Mouse (Mus musculus) ES-Bruce4 (cell line): ENCODE measurements at regions not wholly inside any gene's neighbourhood (a gene's known extent, or its start where the extent isn't known, plus 50 kb on each side); places are given as distances from the start of the nearest gene placed in this dataset.

Source experiments
- H3K27ac ChIP-seq: 2 replicates; pipeline ENCODE4 v1.5.1; 2012; ENCODE audit warnings: low read length, inconsistent platforms; ENCODE audit not compliant: insufficient read depth
- H3K27me3 ChIP-seq: 2 replicates; pipeline ENCODE4 v1.6.1; 2012; ENCODE audit warnings: mild to moderate bottlenecking, low read length, inconsistent platforms; ENCODE audit not compliant: control insufficient read depth, poor library complexity, insufficient read depth, severe bottlenecking
- H3K36me3 ChIP-seq: 2 replicates; pipeline ENCODE4 v1.6.1; 2012; ENCODE audit warnings: inconsistent platforms, mild to moderate bottlenecking, low read length, moderate library complexity; ENCODE audit not compliant: control insufficient read depth, poor library complexity, insufficient read depth, severe bottlenecking
- H3K4me1 ChIP-seq: one replicate; pipeline ENCODE4 v1.8.1; 2011; ENCODE audit warnings: low read length; ENCODE audit not compliant: control insufficient read depth, insufficient read depth
- H3K4me3 ChIP-seq: 2 replicates; pipeline ENCODE4 v1.5.1; 2011; ENCODE audit warnings: low read depth, mild to moderate bottlenecking, low read length
- H3K9ac ChIP-seq: 2 replicates; pipeline ENCODE4 v1.6.1; 2012; ENCODE audit warnings: low read depth, mild to moderate bottlenecking, inconsistent platforms; ENCODE audit not compliant: poor library complexity, severe bottlenecking
- H3K9me3 ChIP-seq: replicated peaks from 2 replicates; pipeline ENCODE4 v1.6.1; 2012; ENCODE audit warnings: mild to moderate bottlenecking, low read length, inconsistent platforms; ENCODE audit not compliant: control insufficient read depth, poor library complexity, insufficient read depth, severe bottlenecking
- CTCF ChIP-seq: IDR thresholded peaks from one replicate; pipeline ENCODE4 v1.8.1; 2011; ENCODE audit warnings: low read depth, low read length
- EP300 ChIP-seq: IDR thresholded peaks from 2 replicates; pipeline ENCODE4 v1.6.1; 2011; ENCODE audit warnings: low read depth, low read length; ENCODE audit not compliant: insufficient read depth
- POLR2A ChIP-seq: IDR thresholded peaks from one replicate; pipeline ENCODE4 v1.8.1; 2011; ENCODE audit warnings: low read length; ENCODE audit not compliant: insufficient read depth

- no peak overlapping the region for H3K4me3 ChIP-seq
- H3K9ac ChIP-seq: no peak overlapping the region
- TF ChIP-seq POLR2A: no peak
- TF ChIP-seq CTCF: no peak
- TF ChIP-seq EP300: no peak
- H3K9me3 ChIP-seq: no peaks in the 10 kb centered on the region
- no peaks in the 10 kb centered on the region for H3K36me3 ChIP-seq
- H3K27ac ChIP-seq: no peak overlapping the region
- H3K27me3 ChIP-seq: no peaks in the 10 kb centered on the region
- H3K4me1 ChIP-seq: no peaks in the 10 kb centered on the region
Measured at GRCm38 (mm10) chr12:58550859-58551761, 282.0 kb upstream of the Clec14a start.

- H3K9ac ChIP-seq: no peak overlapping the region
- no peaks in the 10 kb centered on the region for H3K36me3 ChIP-seq
- no peaks in the 10 kb centered on the region for H3K4me1 ChIP-seq
- H3K27me3 ChIP-seq: no peaks in the 10 kb centered on the region
- H3K27ac ChIP-seq: no peak overlapping the region
- no peaks in the 10 kb centered on the region for H3K9me3 ChIP-seq
- TF ChIP-seq CTCF: no peak
- no peak for TF ChIP-seq POLR2A
- no peak for TF ChIP-seq EP300
- H3K4me3 ChIP-seq: no peak overlapping the region
Measured at GRCm38 (mm10) chr12:58545832-58546538, 276.9 kb upstream of the Clec14a start.

- H3K4me3 ChIP-seq: no peak overlapping the region
- no peaks in the 10 kb centered on the region for H3K36me3 ChIP-seq
- no peak overlapping the region for H3K27ac ChIP-seq
- no peaks in the 10 kb centered on the region for H3K9me3 ChIP-seq
- H3K9ac ChIP-seq: no peak overlapping the region
- TF ChIP-seq EP300 (no peak), POLR2A (no peak), CTCF (no peak)
- no peaks in the 10 kb centered on the region for H3K27me3 ChIP-seq
- no peaks in the 10 kb centered on the region for H3K4me1 ChIP-seq
Measured at GRCm38 (mm10) chr12:58544862-58545261, 275.8 kb upstream of the Clec14a start.

GRCm38 (mm10) chr12:58538305-58538719 lies 269.2 kb upstream of the Clec14a start:
- Histone ChIP-seq H3K9ac (no peak overlapping the region), H3K4me1 (no peaks in the 10 kb centered on the region), H3K27me3 (no peaks in the 10 kb centered on the region), H3K4me3 (no peak overlapping the region), H3K9me3 (no peaks in the 10 kb centered on the region), H3K36me3 (no peaks in the 10 kb centered on the region), H3K27ac (no peak overlapping the region)
- TF ChIP-seq EP300: no peak
- no peak for TF ChIP-seq POLR2A
- no peak for TF ChIP-seq CTCF

GRCm38 (mm10) chr12:58537833-58538232 lies 268.7 kb upstream of the Clec14a start:
- Histone ChIP-seq H3K9me3 (no peaks in the 10 kb centered on the region), H3K4me3 (no peak overlapping the region), H3K36me3 (no peaks in the 10 kb centered on the region), H3K9ac (no peak overlapping the region), H3K27me3 (no peaks in the 10 kb centered on the region), H3K27ac (no peak overlapping the region), H3K4me1 (no peaks in the 10 kb centered on the region)
- TF ChIP-seq CTCF (no peak), POLR2A (no peak), EP300 (no peak)
